Mouse (Mus musculus): ENCODE measurements around the gene Nudt2. TPM values are rescaled to one million over a fixed set of nuclear protein-coding genes. Genes with fewer than 3 reads are reported as not detected.
A peak's percentile ranks its signal among the peaks of the same experiment; 100 is the strongest.

Nudt2 gene
- total RNA-seq, 2 experiments from 2014 or later: 27.1 to 30.1 TPM

- intact Hi-C loops (cut with DNase I): no loop called here
- no peak for DNase-seq (ENCODE audit: low spot score in 2 of 2)
Measured at GRCm38 (mm10) chr4:41492951-41493350, 28.0 kb downstream of the Nudt2 start.

GRCm38 (mm10) chr4:41493464-41494116 is 28.6 kb downstream of the Nudt2 start:
- intact Hi-C loops (cut with DNase I): no loop called here
- no peak for DNase-seq (ENCODE audit: low spot score in 2 of 2)

GRCm38 (mm10) chr4:41494378-41494777 is 29.4 kb downstream of the Nudt2 start:
- DNase-seq (ENCODE audit: low spot score in 2 of 2): no peak
- intact Hi-C loops (cut with DNase I): no loop called here

- intact Hi-C loops (cut with DNase I): no loop called here
- DNase-seq (ENCODE audit: low spot score in 2 of 2): no peak
Measured at GRCm38 (mm10) chr4:41495076-41495475, 30.1 kb downstream of the Nudt2 start.

- no peak for DNase-seq (ENCODE audit: low spot score in 2 of 2)
- intact Hi-C loops (cut with DNase I): no loop called here
Measured at GRCm38 (mm10) chr4:41495850-41496249, 30.9 kb downstream of the Nudt2 start.

GRCm38 (mm10) chr4:41497046-41497445 is 32.1 kb downstream of the Nudt2 start:
- DNase-seq (ENCODE audit: low spot score in 2 of 2): no peak
- intact Hi-C loops (cut with DNase I): no loop called here

GRCm38 (mm10) chr4:41497579-41497978 is 32.6 kb downstream of the Nudt2 start:
- intact Hi-C loops (cut with DNase I): no loop called here
- DNase-seq (ENCODE audit: low spot score in 2 of 2): no peak

GRCm38 (mm10) chr4:41497995-41498845 is 33.3 kb downstream of the Nudt2 start:
- intact Hi-C loops (cut with DNase I): no loop called here
- DNase-seq (ENCODE audit: low spot score in 2 of 2): no peak

GRCm38 (mm10) chr4:41498921-41499391 is 34.0 kb downstream of the Nudt2 start:
- DNase-seq (ENCODE audit: low spot score in 2 of 2): no peak

GRCm38 (mm10) chr4:41499619-41500018 is 34.7 kb downstream of the Nudt2 start:
- no peak for DNase-seq (ENCODE audit: low spot score in 2 of 2)
- intact Hi-C loops (cut with DNase I): no loop called here

More at GRCm38 (mm10) chr4:41498921-41499391, 34.0 kb downstream of the Nudt2 start:
- intact Hi-C loops (cut with DNase I): no loop called here

GRCm38 (mm10) chr4:41500787-41501186 is 35.8 kb downstream of the Nudt2 start:
- intact Hi-C loops (cut with DNase I): no loop called here
- no peak for DNase-seq (ENCODE audit: low spot score in 2 of 2)

- intact Hi-C loops (cut with DNase I): loop anchor here (1.0 kb wide), 1 partner anchor 22 kb away; no protein-coding TSS in a partner anchor
Measured at GRCm38 (mm10) chr4:41502171-41502940, 37.4 kb downstream of the Nudt2 start.

GRCm38 (mm10) chr4:41502986-41503412 is 38.0 kb downstream of the Nudt2 start, which contains the start of gene AI464131:
TSS of gene AI464131 (minus strand) at chr4:41503076.
- intact Hi-C loops (cut with DNase I): loop anchor here (1.0 kb wide), 1 partner anchor 23 kb away; no protein-coding TSS in a partner anchor

More at GRCm38 (mm10) chr4:41502171-41502940, 37.4 kb downstream of the Nudt2 start:
- DNase-seq (ENCODE audit: low spot score in 2 of 2): no peak

GRCm38 (mm10) chr4:41504325-41504724 is 39.4 kb downstream of the Nudt2 start:
- intact Hi-C loops (cut with DNase I): no loop called here
- DNase-seq (ENCODE audit: low spot score in 2 of 2): no peak

More at GRCm38 (mm10) chr4:41502986-41503412, 38.0 kb downstream of the Nudt2 start, which contains the start of gene AI464131:
- DNase-seq (ENCODE audit: low spot score in 2 of 2): peak; percentile 89

GRCm38 (mm10) chr4:41505131-41505551 is 40.2 kb downstream of the Nudt2 start:
- DNase-seq (ENCODE audit: low spot score in 2 of 2): no peak
- intact Hi-C loops (cut with DNase I): no loop called here

- peak in 1 of 2 experiments; percentile 47 for DNase-seq (ENCODE audit: low spot score in 2 of 2)
- intact Hi-C loops (cut with DNase I): no loop called here
Measured at GRCm38 (mm10) chr4:41506156-41506555, 41.2 kb downstream of the Nudt2 start.

- intact Hi-C loops (cut with DNase I): no loop called here
- DNase-seq (ENCODE audit: low spot score in 2 of 2): peak; percentile 80 to 83
Measured at GRCm38 (mm10) chr4:41506906-41507305, 42.0 kb downstream of the Nudt2 start.

GRCm38 (mm10) chr4:41507326-41507924 is 42.5 kb downstream of the Nudt2 start:
- DNase-seq (ENCODE audit: low spot score in 2 of 2): no peak
- intact Hi-C loops (cut with DNase I): no loop called here

GRCm38 (mm10) chr4:41507998-41508397 is 43.0 kb downstream of the Nudt2 start:
- intact Hi-C loops (cut with DNase I): no loop called here
- no peak for DNase-seq (ENCODE audit: low spot score in 2 of 2)

Data from left cerebral cortex, postnatal 36 days (tissue).